Comparison of ENCODE assay signal across 8 mouse cellular contexts in the genomic region with DNA sequence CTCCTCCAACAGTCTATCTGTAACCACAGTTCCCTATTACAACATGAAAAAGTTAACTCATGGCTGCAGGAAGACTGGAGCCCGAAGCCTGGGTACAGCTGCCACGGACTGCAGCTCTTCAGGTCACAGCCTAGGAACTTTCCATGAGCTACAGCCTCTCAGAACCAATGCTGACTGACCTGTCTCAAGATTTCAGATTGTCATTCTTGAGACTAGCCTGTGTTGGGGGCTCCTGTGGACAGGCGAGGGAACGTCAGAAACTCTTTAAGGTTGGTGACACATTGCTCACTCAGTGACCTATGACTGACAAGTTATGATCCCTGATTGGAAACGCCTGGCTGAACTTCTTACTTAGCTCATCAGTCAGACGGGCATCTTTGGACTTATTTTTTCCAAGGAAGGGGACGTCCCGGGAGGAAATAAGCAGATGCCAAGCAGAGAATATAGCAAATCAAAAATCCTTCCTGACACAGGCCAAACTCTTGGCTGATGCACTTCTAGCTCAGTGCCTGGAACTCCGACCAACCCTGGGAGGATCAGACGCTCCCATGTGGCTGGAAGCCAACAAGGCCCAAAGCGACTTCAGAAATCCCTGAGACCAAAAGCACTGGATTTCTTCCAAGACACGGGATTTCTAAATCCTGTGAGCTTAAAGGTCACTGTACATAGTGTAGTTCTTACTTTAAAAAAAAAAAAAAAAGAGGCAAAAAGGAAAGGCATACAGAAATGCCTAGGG.
DNase-seq lines count a peak whose midpoint lies in the region; ATAC-seq lines count a peak whose summit lies in the region.

No protein-coding gene starts in this region.

- no peak for DNase-seq in hindbrain, embryonic 10.5 days (ENCODE audit: low spot score)
- peak; percentile 67 for DNase-seq in adrenal gland, postnatal 25 days
- DNase-seq in kidney, postnatal 14 days, result peak; percentile 90
- DNase-seq in retina, embryonic 14.5 days (ENCODE audit: low spot score), result no peak
- DNase-seq in embryo, embryonic 10 days (ENCODE audit: low spot score), result no peak
- no peak for DNase-seq in right cerebral cortex, postnatal 10 days (ENCODE audit: low spot score in 2 of 2)

- no peak overlapping the region for H3K9ac ChIP-seq in hindbrain, embryonic 15.5 days
- no peak overlapping the region for H3K9ac ChIP-seq in heart, embryonic 12.5 days

- no peaks in the 10 kb centered on the region for H3K36me3 ChIP-seq in hindbrain, embryonic 15.5 days
- H3K36me3 ChIP-seq in hindbrain, embryonic 10.5 days, result no peaks in the 10 kb centered on the region
- no peaks in the 10 kb centered on the region for H3K36me3 ChIP-seq in heart, embryonic 12.5 days

- peak overlapping the region; percentile 54 for H3K27ac ChIP-seq in hindbrain, embryonic 15.5 days (replicated peaks)
- no peak overlapping the region for H3K27ac ChIP-seq in hindbrain, embryonic 10.5 days
- H3K27ac ChIP-seq in heart, embryonic 12.5 days (ENCODE audit: poor library complexity, severe bottlenecking), result peak overlapping the region; percentile 87

- no peak overlapping the region for H3K4me2 ChIP-seq in hindbrain, embryonic 15.5 days
- no peak overlapping the region for H3K4me2 ChIP-seq in heart, embryonic 12.5 days

- ATAC-seq in hindbrain, embryonic 15.5 days (ENCODE audit: low FRiP score, low read depth), result no peak
- ATAC-seq in heart, embryonic 12.5 days (ENCODE audit: insufficient number of reproducible peaks, low FRiP score), result no peak

- H3K4me1 ChIP-seq in hindbrain, embryonic 15.5 days (replicated peaks), result peaks cover 49% of the 10 kb centered on the region
- peaks cover 20% of the 10 kb centered on the region for H3K4me1 ChIP-seq in hindbrain, embryonic 10.5 days (replicated peaks)
- peaks cover 84% of the 10 kb centered on the region for H3K4me1 ChIP-seq in heart, embryonic 12.5 days (replicated peaks)

- no peak overlapping the region for H3K4me3 ChIP-seq in hindbrain, embryonic 15.5 days
- no peak overlapping the region for H3K4me3 ChIP-seq in hindbrain, embryonic 10.5 days
- no peak overlapping the region for H3K4me3 ChIP-seq in heart, embryonic 12.5 days

- H3K9me3 ChIP-seq in hindbrain, embryonic 15.5 days, result no peaks in the 10 kb centered on the region
- H3K9me3 ChIP-seq in hindbrain, embryonic 10.5 days, result no peaks in the 10 kb centered on the region
- H3K9me3 ChIP-seq in heart, embryonic 12.5 days (replicated peaks), result no peaks in the 10 kb centered on the region

- WGBS in hindbrain, embryonic 15.5 days, result 64% methylated on average over 12 of the region's 12 CpGs
- WGBS in hindbrain, embryonic 10.5 days, result 80% methylated on average over 12 of the region's 12 CpGs
- 54% methylated on average over 12 of the region's 12 CpGs for WGBS in heart, embryonic 12.5 days

- H3K27me3 ChIP-seq in hindbrain, embryonic 15.5 days, result no peaks in the 10 kb centered on the region
- no peaks in the 10 kb centered on the region for H3K27me3 ChIP-seq in hindbrain, embryonic 10.5 days (ENCODE audit: insufficient read depth, poor library complexity, severe bottlenecking)
- no peaks in the 10 kb centered on the region for H3K27me3 ChIP-seq in heart, embryonic 12.5 days (replicated peaks)

Comparison
In these comparisons a context has a peak if more than half of its experiments do, and no peak if none do; other contexts are left out.
1. DNase-seq: peak in adrenal gland, postnatal 25 days (single experiment) and kidney, postnatal 14 days (single experiment); none in hindbrain, embryonic 10.5 days (single experiment), retina, embryonic 14.5 days (single experiment), embryo, embryonic 10 days (single experiment) and right cerebral cortex, postnatal 10 days (0 of 2).